Mouse (Mus musculus): ENCODE results near the gene Cul4a.

The Cul4a gene

GRCm38 (mm10) chr8:13179482-13179881 is 74.1 kb downstream of the Cul4a start:
- DNase-seq (ENCODE audit: low spot score in 2 of 2), result no peak

DNA sequence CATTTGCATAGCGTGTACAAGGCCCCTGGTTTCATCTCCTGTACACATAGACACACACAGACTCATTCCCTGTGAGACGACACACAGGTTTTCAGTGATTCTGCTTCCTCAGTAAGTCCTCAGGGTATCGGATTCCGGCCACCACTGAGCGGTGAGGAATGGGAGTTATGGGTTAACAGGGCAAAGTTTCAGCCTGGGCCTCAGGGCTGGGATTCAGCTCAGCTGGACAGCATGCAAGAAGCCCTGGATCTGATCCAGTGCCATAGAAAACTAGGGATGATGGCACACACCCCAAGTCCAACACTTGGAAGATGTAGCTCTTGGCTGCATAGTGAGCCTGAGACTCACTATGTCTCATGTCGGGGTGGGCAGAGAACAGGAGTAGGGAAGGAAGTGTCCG is 74.5 kb downstream of the Cul4a start:
- DNase-seq (ENCODE audit: low spot score in 2 of 2), result no peak

- DNase-seq (ENCODE audit: low spot score in 2 of 2), result no peak
Observed at GRCm38 (mm10) chr8:13180408-13180807, 75.0 kb downstream of the Cul4a start.

DNA sequence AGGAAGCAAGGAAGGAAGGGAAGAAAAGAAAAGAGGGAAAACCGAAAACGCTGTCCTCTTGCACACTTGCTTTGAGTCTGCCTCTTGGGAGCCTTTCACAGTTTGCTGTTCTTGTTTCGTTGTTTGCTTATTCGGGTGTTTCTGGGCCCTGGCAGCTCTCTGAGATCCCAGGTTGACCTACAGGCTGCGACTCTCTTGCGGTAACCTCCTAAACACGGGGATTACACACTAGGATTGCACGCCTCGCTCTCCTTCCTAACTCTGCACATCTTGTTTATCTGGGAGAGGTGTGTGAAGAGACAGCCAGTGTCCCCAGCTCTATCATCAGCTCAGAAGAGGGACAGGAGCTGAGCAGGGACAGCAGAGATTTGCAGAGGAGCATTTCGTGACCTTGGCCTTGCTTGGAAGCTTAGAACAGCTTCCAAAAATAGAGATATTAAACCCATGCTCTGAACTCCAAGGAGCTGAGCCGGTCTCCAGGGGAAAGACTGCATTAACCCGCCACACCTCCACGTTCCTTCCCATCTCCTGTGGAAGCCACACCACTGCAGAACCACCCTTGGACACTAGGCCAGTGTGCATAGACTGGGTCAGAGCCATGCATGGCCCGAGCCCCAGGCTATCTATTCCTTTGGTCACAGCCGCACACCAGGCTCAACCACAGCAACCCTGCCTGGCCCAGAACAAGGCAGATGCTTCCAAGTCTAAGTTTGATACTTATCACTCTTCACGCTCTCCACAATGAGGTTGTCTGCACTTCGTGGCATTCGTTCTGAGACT is 75.7 kb downstream of the Cul4a start:
- DNase-seq (ENCODE audit: low spot score in 2 of 2), result no peak

DNA sequence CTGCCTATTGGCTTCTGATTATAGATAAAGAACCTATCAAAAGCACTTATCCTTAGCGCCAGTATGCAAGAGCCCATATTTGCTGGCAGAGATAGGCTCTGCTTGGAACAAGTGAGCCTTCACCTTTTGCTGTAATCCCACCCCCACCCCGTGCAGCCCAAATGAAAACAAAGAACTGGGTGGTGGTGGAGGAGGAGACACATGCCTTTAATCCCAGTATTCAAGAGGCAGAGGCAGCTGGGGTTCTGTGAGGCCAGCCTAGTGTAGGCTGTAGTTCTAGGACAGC is 76.2 kb downstream of the Cul4a start:
- DNase-seq (ENCODE audit: low spot score in 2 of 2), result no peak

- no peak for DNase-seq (ENCODE audit: low spot score in 2 of 2)
Observed at GRCm38 (mm10) chr8:13186819-13187218, 81.4 kb downstream of the Cul4a start.

DNA sequence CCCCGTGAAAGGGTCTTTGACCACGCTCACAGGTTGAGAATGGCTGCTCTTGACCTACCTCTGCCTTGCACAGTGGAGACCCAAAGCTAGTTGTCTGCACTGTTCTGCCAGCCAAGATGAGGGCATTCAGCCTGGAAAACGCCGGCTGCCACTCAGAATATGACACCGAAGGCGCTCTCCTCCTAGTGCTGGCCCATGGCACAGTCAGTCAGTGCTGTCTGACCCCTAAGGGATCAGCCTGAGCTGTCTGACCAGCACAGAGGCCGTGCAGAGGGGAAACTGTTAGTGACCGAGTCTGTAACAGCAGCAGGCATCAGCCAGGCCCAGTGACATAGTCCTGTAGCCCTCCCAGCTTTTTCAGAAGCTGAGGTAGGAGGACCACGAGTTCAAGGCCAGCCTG is 81.8 kb downstream of the Cul4a start:
- no peak for DNase-seq (ENCODE audit: low spot score in 2 of 2)

DNA sequence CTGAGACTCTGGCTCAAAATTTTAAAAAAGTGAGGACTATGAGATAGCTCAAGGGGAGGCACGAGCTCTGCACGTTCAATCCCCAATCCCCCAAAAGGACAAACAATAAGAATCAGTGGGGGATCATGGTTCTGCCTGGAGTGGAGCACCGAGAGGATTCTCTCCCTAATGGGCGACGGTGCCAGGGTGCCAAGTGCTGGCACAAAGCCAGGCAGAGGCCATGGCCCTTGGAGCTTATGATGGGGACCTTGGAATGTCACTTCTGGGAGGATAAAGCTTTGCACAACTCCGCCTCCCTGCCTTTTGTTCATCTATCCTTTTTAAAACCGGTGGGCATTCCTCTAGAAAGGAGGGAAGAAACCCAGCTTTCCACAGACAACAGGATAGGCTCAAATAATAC is 82.2 kb downstream of the Cul4a start:
- DNase-seq (ENCODE audit: low spot score in 2 of 2), result no peak

DNA sequence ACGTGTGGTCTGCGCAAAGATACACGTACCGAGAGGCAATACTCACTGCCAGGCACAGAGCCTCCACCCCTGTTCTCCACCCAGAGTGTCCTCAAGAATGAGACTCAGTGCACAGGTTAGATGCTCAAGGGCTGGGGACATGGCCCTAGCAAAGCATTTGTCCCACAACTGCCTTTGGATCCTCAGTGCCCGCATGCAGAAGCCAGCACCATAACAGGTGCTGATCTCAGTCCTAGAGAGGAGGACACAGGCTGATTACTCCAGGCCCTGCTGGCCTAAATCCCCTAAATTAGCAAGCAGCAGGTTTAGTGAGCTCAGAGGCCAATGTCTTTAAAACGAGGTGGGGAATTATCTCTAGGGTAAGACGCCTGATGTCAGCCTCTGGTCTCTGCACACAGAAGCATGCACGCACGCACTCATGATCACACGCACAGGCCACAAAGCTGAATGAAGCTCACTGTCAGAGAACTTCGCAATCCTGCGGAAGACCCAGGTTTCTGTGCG is 82.7 kb downstream of the Cul4a start:
- no peak for DNase-seq (ENCODE audit: low spot score in 2 of 2)

DNA sequence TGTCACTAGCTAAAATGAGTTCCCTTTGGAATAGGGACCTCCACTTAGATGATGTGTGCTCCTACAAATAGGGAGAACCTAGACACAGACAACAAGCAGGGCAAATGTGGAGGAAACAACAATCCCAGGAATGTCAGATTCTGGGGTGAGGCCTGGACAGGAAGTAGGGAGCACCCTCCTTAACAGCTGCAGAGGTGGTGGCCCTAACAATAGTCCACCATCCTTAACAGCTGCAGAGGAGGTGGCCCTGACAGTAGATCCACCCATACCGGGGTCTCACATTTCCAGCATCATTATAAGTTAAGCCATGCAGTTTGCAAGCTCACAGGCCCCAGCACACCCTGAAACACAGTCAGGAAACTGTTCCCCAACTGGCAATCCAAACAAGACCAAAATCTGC is 83.4 kb downstream of the Cul4a start:
- DNase-seq (ENCODE audit: low spot score in 2 of 2), result no peak

- DNase-seq (ENCODE audit: low spot score in 2 of 2), result no peak
Observed at GRCm38 (mm10) chr8:13190235-13190634, 84.8 kb downstream of the Cul4a start.

DNA sequence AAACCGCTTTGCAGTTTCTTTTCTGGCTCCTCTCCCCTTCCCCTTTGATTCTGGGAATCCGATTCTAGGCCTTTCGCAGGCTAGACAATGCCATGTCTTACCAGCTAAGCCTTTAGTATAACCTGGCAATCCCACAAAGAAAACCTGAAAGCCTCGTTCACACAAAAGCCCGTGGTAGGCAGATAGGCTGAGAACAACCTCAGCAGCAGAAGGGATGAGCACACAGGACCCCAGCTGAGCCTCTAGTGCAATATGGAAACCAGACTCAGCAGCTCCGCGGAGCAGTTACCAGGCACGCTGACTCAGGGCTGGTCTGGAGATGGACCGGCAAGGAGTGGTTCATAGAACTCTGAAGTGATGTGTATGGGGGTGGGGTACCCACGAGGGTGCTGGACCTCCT is 89.4 kb downstream of the Cul4a start:
- DNase-seq (ENCODE audit: low spot score in 2 of 2), result no peak

- no peak for DNase-seq (ENCODE audit: low spot score in 2 of 2)
Observed at GRCm38 (mm10) chr8:13197493-13197892, 92.1 kb downstream of the Cul4a start.

All from spleen, postnatal 4 days (tissue).